In genomic region chr1:21266766-21267165, GRCm38 (mm10) we compare ENCODE assay signal across 21 mouse cellular contexts. TPM values are rescaled to one million over a fixed set of nuclear protein-coding genes. Genes with fewer than 3 reads are reported as not detected.
DNase-seq lines count a peak whose midpoint lies in the region; ATAC-seq and TF ChIP-seq lines count a peak whose summit lies in the region.
"Had no signal": no experiment of that assay in that cellular context is flagged by ENCODE, and none has a peak within 500 bp of the region (broad histone marks: within the 10 kb centered on the region; RNA-seq: fewer than 3 reads in every experiment).

No protein-coding gene starts in this region.

- no peak for ATAC-seq in kidney, embryonic 15.5 days (replicated peaks; ENCODE audit: low FRiP score)
- ATAC-seq in hindbrain, embryonic 14.5 days (ENCODE audit: low FRiP score), result no peak
- ATAC-seq: forebrain, embryonic 15.5 days; inflammation-experienced regulatory T-cells, adult 6 months had no signal

- H3K9me3 ChIP-seq in kidney, embryonic 15.5 days (replicated peaks), result no peaks in the 10 kb centered on the region
- no peaks in the 10 kb centered on the region for H3K9me3 ChIP-seq in hindbrain, embryonic 14.5 days (ENCODE audit: control insufficient read depth, low read length)
- H3K9me3 ChIP-seq: embryonic facial prominence, embryonic 12.5 days; forebrain, embryonic 15.5 days; heart, embryonic 15.5 days; hindbrain, embryonic 10.5 days; hindbrain, embryonic 15.5 days had no signal

- TF ChIP-seq CTCF in kidney, adult 2 months (conservative IDR thresholded peaks at IDR 0.05; ENCODE audit: insufficient read depth, insufficient read length, low read depth, low read length), result peak; percentile 25; the same call in 1 of the 2 replicates

- no peaks in the 10 kb centered on the region for H3K36me3 ChIP-seq in kidney, adult 2 months (ENCODE audit: control insufficient read depth, insufficient read depth, low read length)
- no peaks in the 10 kb centered on the region for H3K36me3 ChIP-seq in kidney, embryonic 15.5 days
- no peaks in the 10 kb centered on the region for H3K36me3 ChIP-seq in hindbrain, embryonic 14.5 days (replicated peaks; ENCODE audit: control insufficient read depth, insufficient read depth)
- H3K36me3 ChIP-seq: embryonic facial prominence, embryonic 12.5 days; forebrain, embryonic 15.5 days; heart, embryonic 15.5 days; hindbrain, embryonic 10.5 days; hindbrain, embryonic 15.5 days had no signal

- DNase-seq in kidney, adult 2 months, result peak; percentile 9
- DNase-seq in A20 (ENCODE audit: low read depth, low spot score), result peak; percentile 8
- peak; percentile 36 for DNase-seq in ES-CJ7 (ENCODE audit: low read depth, low spot score)
- DNase-seq in induced T-regulatory cell, adult 2 months (ENCODE audit: low read depth), result peak; percentile 33
- DNase-seq in right cerebral cortex, postnatal 14 days, result no peak
- no peak for DNase-seq in hindbrain, embryonic 14.5 days (ENCODE audit: low spot score)
- DNase-seq: adrenal gland, adult 8-10 months; cerebellum, adult 8-10 months; cerebellum, postnatal 25 days; gastrocnemius, postnatal 10 days; heart, adult 2 months; kidney, adult 18-20 months had no signal

- H3K27me3 ChIP-seq in kidney, adult 2 months (replicated peaks; ENCODE audit: control insufficient read depth, insufficient read depth, low read length), result no peaks in the 10 kb centered on the region
- no peaks in the 10 kb centered on the region for H3K27me3 ChIP-seq in kidney, embryonic 15.5 days
- no peaks in the 10 kb centered on the region for H3K27me3 ChIP-seq in hindbrain, embryonic 14.5 days (ENCODE audit: control insufficient read depth, insufficient read depth, low read length)
- H3K27me3 ChIP-seq: forebrain, embryonic 15.5 days; heart, embryonic 15.5 days; hindbrain, embryonic 15.5 days had no signal

- H3K4me3 ChIP-seq in kidney, adult 2 months (ENCODE audit: insufficient read depth, low read depth, low read length), result no peak overlapping the region
- H3K4me3 ChIP-seq in kidney, embryonic 15.5 days (replicated peaks), result no peak overlapping the region
- H3K4me3 ChIP-seq in hindbrain, embryonic 14.5 days (replicated peaks; ENCODE audit: low read length), result no peak overlapping the region
- H3K4me3 ChIP-seq: embryonic facial prominence, embryonic 12.5 days; forebrain, embryonic 15.5 days; heart, adult 2 months; heart, embryonic 15.5 days; hindbrain, embryonic 10.5 days; hindbrain, embryonic 15.5 days had no signal

- H3K27ac ChIP-seq in kidney, adult 2 months (ENCODE audit: insufficient read depth, low read depth, low read length), result no peak overlapping the region
- no peak overlapping the region for H3K27ac ChIP-seq in kidney, embryonic 15.5 days
- H3K27ac ChIP-seq in hindbrain, embryonic 14.5 days, result no peak overlapping the region
- H3K27ac ChIP-seq: embryonic facial prominence, embryonic 12.5 days; forebrain, embryonic 15.5 days; heart, adult 2 months; heart, embryonic 15.5 days; hindbrain, embryonic 10.5 days; hindbrain, embryonic 15.5 days had no signal

- TF ChIP-seq POLR2A in kidney, adult 2 months (IDR thresholded peaks at IDR 0.05; ENCODE audit: low read depth, low read length), result no peak

- no peak overlapping the region for H3K9ac ChIP-seq in kidney, embryonic 15.5 days
- no peak overlapping the region for H3K9ac ChIP-seq in hindbrain, embryonic 14.5 days
- H3K9ac ChIP-seq: embryonic facial prominence, embryonic 12.5 days; forebrain, embryonic 15.5 days; heart, embryonic 15.5 days; hindbrain, embryonic 15.5 days had no signal

- WGBS in kidney, adult 2 months, result 92% methylated on average over 1 of the region's 1 CpGs
- 78% methylated on average over 1 of the region's 1 CpGs for WGBS in kidney, embryonic 15.5 days
- WGBS in hindbrain, embryonic 14.5 days, result 78% methylated on average over 1 of the region's 1 CpGs

- peaks cover 1% of the 10 kb centered on the region; the same call in 1 of the 2 replicates for H3K4me1 ChIP-seq in kidney, adult 2 months (ENCODE audit: control insufficient read depth, insufficient read depth, low read length)
- H3K4me1 ChIP-seq in kidney, embryonic 15.5 days, result peaks cover 5% of the 10 kb centered on the region
- H3K4me1 ChIP-seq in hindbrain, embryonic 14.5 days (replicated peaks; ENCODE audit: control insufficient read depth, insufficient read depth, low read length), result no peaks in the 10 kb centered on the region
- H3K4me1 ChIP-seq: embryonic facial prominence, embryonic 12.5 days; hindbrain, embryonic 15.5 days had no signal

- H3K4me2 ChIP-seq in kidney, embryonic 15.5 days, result no peak overlapping the region
- H3K4me2 ChIP-seq in hindbrain, embryonic 14.5 days (replicated peaks), result no peak overlapping the region
- H3K4me2 ChIP-seq: embryonic facial prominence, embryonic 12.5 days; forebrain, embryonic 15.5 days; heart, embryonic 11.5 days; heart, embryonic 15.5 days; hindbrain, embryonic 15.5 days had no signal

RNA-seq across cellular contexts. Expression of gene Gsta3, which starts 26.4 kb away (rescaled TPM):
- 86.0 and 109 TPM in 2 replicates for polyA plus RNA-seq in kidney, adult 2 months (2012; rRNA removed)
- polyA plus RNA-seq in kidney, embryonic 15.5 days (2015; fragmentation: Nextera tagmentation; extraction: Ambion mirVana), result 10.3 and 11.8 TPM in 2 replicates
- polyA plus RNA-seq in hindbrain, embryonic 14.5 days (2014; fragmentation: Nextera tagmentation; extraction: Ambion mirVana), result 0.51 and 0.61 TPM in 2 replicates
- polyA plus RNA-seq: C2C12 had no signal

RNA-seq across cellular contexts. Expression of gene Tmem14a, which starts 48.4 kb away (rescaled TPM):
- 6.7 and 8.8 TPM in 2 replicates for polyA plus RNA-seq in kidney, adult 2 months (2012; rRNA removed)
- polyA plus RNA-seq in kidney, embryonic 15.5 days (2015; fragmentation: Nextera tagmentation; extraction: Ambion mirVana), result 11.8 and 12.7 TPM in 2 replicates
- polyA plus RNA-seq in hindbrain, embryonic 14.5 days (2014; fragmentation: Nextera tagmentation; extraction: Ambion mirVana), result 19.5 and 20.0 TPM in 2 replicates

Comparison
In these comparisons a context has a peak if more than half of its experiments do, and no peak if none do; other contexts are left out.
1. DNase-seq: peak in kidney, adult 2 months (single experiment), A20 (single experiment), ES-CJ7 (single experiment) and induced T-regulatory cell, adult 2 months (single experiment); none in right cerebral cortex, postnatal 14 days (single experiment) and hindbrain, embryonic 14.5 days (single experiment).